Comparison of ENCODE assay signal across 15 mouse cellular contexts in genomic region chr3:34377329-34377728, GRCm38 (mm10).
A peak's percentile ranks its signal among the peaks of the same experiment; 100 is the strongest.
DNase-seq lines count a peak whose midpoint lies in the region; ATAC-seq and TF ChIP-seq lines count a peak whose summit lies in the region.
"Had no signal": no experiment of that assay in that cellular context is flagged by ENCODE, and none has a peak within 500 bp of the region (broad histone marks: within the 10 kb centered on the region; RNA-seq: fewer than 3 reads in every experiment).

No protein-coding gene starts in this region.

- H3K4me2 ChIP-seq in forebrain, embryonic 11.5 days (ENCODE audit: low read depth, low read length, severe bottlenecking), result peak overlapping the region; percentile 34; the same call in 1 of the 2 replicates
- H3K4me2 ChIP-seq in hindbrain, embryonic 14.5 days (replicated peaks), result peak overlapping the region; percentile 44
- peak overlapping the region; percentile 32 for H3K4me2 ChIP-seq in midbrain, postnatal 0 days (ENCODE audit: low read depth, low read length, poor library complexity, severe bottlenecking)
- H3K4me2 ChIP-seq in heart, embryonic 11.5 days, result no peak overlapping the region
- H3K4me2 ChIP-seq: liver, embryonic 15.5 days had no signal

- H3K36me3 ChIP-seq in forebrain, embryonic 11.5 days (ENCODE audit: control insufficient read depth, insufficient read depth, low read length), result no peaks in the 10 kb centered on the region
- H3K36me3 ChIP-seq in hindbrain, embryonic 14.5 days (replicated peaks; ENCODE audit: control insufficient read depth, insufficient read depth), result no peaks in the 10 kb centered on the region
- no peaks in the 10 kb centered on the region for H3K36me3 ChIP-seq in midbrain, postnatal 0 days (ENCODE audit: insufficient read depth, low read length)
- no peaks in the 10 kb centered on the region for H3K36me3 ChIP-seq in heart, embryonic 11.5 days (ENCODE audit: control insufficient read depth, insufficient read depth, low read length)
- H3K36me3 ChIP-seq: liver, embryonic 15.5 days had no signal

- ATAC-seq in forebrain, embryonic 11.5 days (replicated peaks; ENCODE audit: low FRiP score), result peak; percentile 66
- ATAC-seq in hindbrain, embryonic 14.5 days (ENCODE audit: low FRiP score), result no peak
- ATAC-seq in midbrain, postnatal 0 days (ENCODE audit: low FRiP score), result no peak
- ATAC-seq in heart, embryonic 11.5 days (replicated peaks; ENCODE audit: insufficient number of reproducible peaks, low FRiP score, low TSS enrichment), result no peak
- ATAC-seq: inflammation-experienced regulatory T-cells, adult 6 months had no signal

- H3K27ac ChIP-seq in forebrain, embryonic 11.5 days (ENCODE audit: low read depth, low read length), result peak overlapping the region; percentile 41; the same call in 1 of the 2 replicates
- no peak overlapping the region; the same call in 1 of the 2 replicates for H3K27ac ChIP-seq in hindbrain, embryonic 14.5 days
- H3K27ac ChIP-seq in midbrain, postnatal 0 days (ENCODE audit: low read depth, low read length), result no peak overlapping the region
- no peak overlapping the region for H3K27ac ChIP-seq in heart, embryonic 11.5 days (ENCODE audit: low read depth, low read length)
- H3K27ac ChIP-seq: kidney, postnatal 0 days; liver, embryonic 15.5 days had no signal

- peaks cover 3% of the 10 kb centered on the region for H3K4me1 ChIP-seq in forebrain, embryonic 11.5 days (replicated peaks; ENCODE audit: control insufficient read depth, insufficient read depth, low read length)
- 0 out of 2 replicates have a peak, but pooled peaks cover 11% of the 10 kb centered on the region for H3K4me1 ChIP-seq in hindbrain, embryonic 14.5 days (replicated peaks; ENCODE audit: control insufficient read depth, insufficient read depth, low read length)
- H3K4me1 ChIP-seq in midbrain, postnatal 0 days (ENCODE audit: insufficient read depth, low read length), result no peaks in the 10 kb centered on the region
- no peaks in the 10 kb centered on the region for H3K4me1 ChIP-seq in heart, embryonic 11.5 days (ENCODE audit: control insufficient read depth, insufficient read depth, low read length)
- no peaks in the 10 kb centered on the region for H3K4me1 ChIP-seq in lung, adult 2 months (ENCODE audit: control insufficient read depth, insufficient read depth, low read length)
- H3K4me1 ChIP-seq: liver, embryonic 15.5 days had no signal

- H3K9me3 ChIP-seq in forebrain, embryonic 11.5 days (ENCODE audit: control insufficient read depth, low read length), result no peaks in the 10 kb centered on the region
- no peaks in the 10 kb centered on the region for H3K9me3 ChIP-seq in hindbrain, embryonic 14.5 days (ENCODE audit: control insufficient read depth, low read length)
- H3K9me3 ChIP-seq in midbrain, postnatal 0 days (ENCODE audit: low read length), result no peaks in the 10 kb centered on the region
- H3K9me3 ChIP-seq in heart, embryonic 11.5 days (replicated peaks; ENCODE audit: control insufficient read depth, low read length), result no peaks in the 10 kb centered on the region
- H3K9me3 ChIP-seq: liver, embryonic 15.5 days had no signal

- no peak for TF ChIP-seq POLR2A in lung, adult 2 months (IDR thresholded peaks at IDR 0.05; ENCODE audit: borderline replicate concordance, extremely low read depth, low read depth, low read length)

- H3K9ac ChIP-seq in forebrain, embryonic 11.5 days (ENCODE audit: low read length), result peak overlapping the region; percentile 27
- H3K9ac ChIP-seq in hindbrain, embryonic 14.5 days, result peak overlapping the region; percentile 47; the same call in 1 of the 2 replicates
- no peak overlapping the region for H3K9ac ChIP-seq in midbrain, postnatal 0 days (replicated peaks; ENCODE audit: low read length, poor library complexity, severe bottlenecking)
- no peak overlapping the region for H3K9ac ChIP-seq in heart, embryonic 11.5 days (ENCODE audit: low read depth, low read length)
- H3K9ac ChIP-seq: liver, embryonic 15.5 days had no signal

- H3K27me3 ChIP-seq in forebrain, embryonic 11.5 days (ENCODE audit: control insufficient read depth, insufficient read depth, low read length), result no peaks in the 10 kb centered on the region
- no peaks in the 10 kb centered on the region for H3K27me3 ChIP-seq in hindbrain, embryonic 14.5 days (ENCODE audit: control insufficient read depth, insufficient read depth, low read length)
- H3K27me3 ChIP-seq in midbrain, postnatal 0 days (ENCODE audit: insufficient read depth, low read length), result no peaks in the 10 kb centered on the region
- H3K27me3 ChIP-seq in heart, embryonic 11.5 days (ENCODE audit: control insufficient read depth, insufficient read depth, low read length), result no peaks in the 10 kb centered on the region
- H3K27me3 ChIP-seq: liver, embryonic 15.5 days had no signal

- WGBS in forebrain, embryonic 11.5 days, result 24% methylated on average over 12 of the region's 12 CpGs
- 23% methylated on average over 12 of the region's 12 CpGs for WGBS in hindbrain, embryonic 14.5 days
- 14% methylated on average over 12 of the region's 12 CpGs for WGBS in midbrain, postnatal 0 days
- 69% methylated on average over 12 of the region's 12 CpGs for WGBS in heart, embryonic 11.5 days (ENCODE audit: insufficient replicate concordance)
- 70% methylated on average over 12 of the region's 12 CpGs for WGBS in lung, adult 2 months

- no peak overlapping the region for H3K4me3 ChIP-seq in forebrain, embryonic 11.5 days (ENCODE audit: low read depth, low read length)
- no peak overlapping the region for H3K4me3 ChIP-seq in hindbrain, embryonic 14.5 days (replicated peaks; ENCODE audit: low read length)
- peak overlapping the region; percentile 9; the same call in 1 of the 2 replicates for H3K4me3 ChIP-seq in midbrain, postnatal 0 days (ENCODE audit: low read depth, low read length)
- no peak overlapping the region for H3K4me3 ChIP-seq in heart, embryonic 11.5 days (ENCODE audit: low read depth, low read length)
- no peak overlapping the region for H3K4me3 ChIP-seq in lung, adult 2 months (replicated peaks; ENCODE audit: extremely low read depth, low read depth, low read length)
- H3K4me3 ChIP-seq: liver, embryonic 15.5 days had no signal

- DNase-seq in Muller cell, postnatal 12 days (ENCODE audit: inconsistent ontology term), result peak; percentile 6
- DNase-seq in forebrain, embryonic 11.5 days (ENCODE audit: low spot score), result no peak
- no peak for DNase-seq in hindbrain, embryonic 14.5 days (ENCODE audit: low spot score)
- DNase-seq in midbrain, postnatal 0 days (ENCODE audit: low spot score), result no peak
- DNase-seq in lung, postnatal 4 days, result no peak
- DNase-seq in right cerebral cortex, postnatal 25 days, result no peak
- DNase-seq in lung, adult 2 months, result no peak
- DNase-seq: adrenal gland, postnatal 36 days; cerebellum, adult 11 months; gastrocnemius, postnatal 36 days; left cerebral cortex, postnatal 4 days had no signal

- TF ChIP-seq CTCF in midbrain, postnatal 0 days (IDR thresholded peaks at IDR 0.05), result no peak
- no peak for TF ChIP-seq CTCF in lung, adult 2 months (IDR thresholded peaks at IDR 0.05; ENCODE audit: insufficient read depth, low read length)

Comparison
In these comparisons a context has a peak if more than half of its experiments do, and no peak if none do; other contexts are left out.
1. H3K9ac ChIP-seq: peak in forebrain, embryonic 11.5 days (single experiment) and hindbrain, embryonic 14.5 days (single experiment); none in midbrain, postnatal 0 days (single experiment) and heart, embryonic 11.5 days (single experiment).